Mouse (Mus musculus): ENCODE data around the gene E130116L18Rik.
"Not testable (repeated sequence)": the region's sequence is repeated elsewhere in the genome, so short reads cannot be mapped to it uniquely, and the experiment has no call there.

The E130116L18Rik gene

GRCm38 (mm10) chr5:25222752-25223702, at the start of gene E130116L18Rik:
E130116L18Rik (minus strand) TSS chr5:25223153.
- DNase-seq (ENCODE audit: low spot score), result peak; percentile 90

- DNase-seq (ENCODE audit: low spot score), result no peak
Measured at GRCm38 (mm10) chr5:25268258-25268888, 45.4 kb upstream of the E130116L18Rik start.

- no peak for DNase-seq (ENCODE audit: low spot score)
Measured at GRCm38 (mm10) chr5:25262266-25262665, 39.3 kb upstream of the E130116L18Rik start.

- DNase-seq (ENCODE audit: low spot score), result no peak
Measured at GRCm38 (mm10) chr5:25261452-25261851, 38.5 kb upstream of the E130116L18Rik start.

GRCm38 (mm10) chr5:25256686-25257085, 33.7 kb upstream of the E130116L18Rik start:
- DNase-seq (ENCODE audit: low spot score), result peak; percentile 20

- DNase-seq (ENCODE audit: low spot score), result no peak
Measured at GRCm38 (mm10) chr5:25254491-25254890, 31.5 kb upstream of the E130116L18Rik start.

GRCm38 (mm10) chr5:25252825-25253544, 30.0 kb upstream of the E130116L18Rik start:
- no peak for DNase-seq (ENCODE audit: low spot score)

GRCm38 (mm10) chr5:25252423-25252822, 29.5 kb upstream of the E130116L18Rik start:
- no peak for DNase-seq (ENCODE audit: low spot score)

GRCm38 (mm10) chr5:25247036-25247435, 24.1 kb upstream of the E130116L18Rik start:
- DNase-seq (ENCODE audit: low spot score), result no peak

- no peak for DNase-seq (ENCODE audit: low spot score)
Measured at GRCm38 (mm10) chr5:25246473-25246865, 23.5 kb upstream of the E130116L18Rik start.

- no peak for DNase-seq (ENCODE audit: low spot score)
Measured at GRCm38 (mm10) chr5:25245806-25246472, 23.0 kb upstream of the E130116L18Rik start.

GRCm38 (mm10) chr5:25243101-25243500, 20.1 kb upstream of the E130116L18Rik start:
- no peak for DNase-seq (ENCODE audit: low spot score)

GRCm38 (mm10) chr5:25224377-25224776, 1.4 kb upstream of the E130116L18Rik start:
- DNase-seq (ENCODE audit: low spot score), result not testable (repeated sequence)

GRCm38 (mm10) chr5:25221604-25222003, 1.3 kb downstream of the E130116L18Rik start, which contains the start of gene Galnt11:
Galnt11 (plus strand) TSS chr5:25221904.
- DNase-seq (ENCODE audit: low spot score), result no peak

GRCm38 (mm10) chr5:25215006-25215405, 7.9 kb downstream of the E130116L18Rik start:
- no peak for DNase-seq (ENCODE audit: low spot score)

GRCm38 (mm10) chr5:25213216-25213615, 9.7 kb downstream of the E130116L18Rik start:
- DNase-seq (ENCODE audit: low spot score), result not testable (repeated sequence)

GRCm38 (mm10) chr5:25211872-25212271, 11.1 kb downstream of the E130116L18Rik start:
- peak; percentile 28 for DNase-seq (ENCODE audit: low spot score)

GRCm38 (mm10) chr5:25190521-25190920, 32.4 kb downstream of the E130116L18Rik start:
- no peak for DNase-seq (ENCODE audit: low spot score)

- no peak for DNase-seq (ENCODE audit: low spot score)
Measured at GRCm38 (mm10) chr5:25188802-25189201, 34.2 kb downstream of the E130116L18Rik start.

- DNase-seq (ENCODE audit: low spot score), result no peak
Measured at GRCm38 (mm10) chr5:25187727-25188126, 35.2 kb downstream of the E130116L18Rik start.

GRCm38 (mm10) chr5:25184594-25184993, 38.4 kb downstream of the E130116L18Rik start:
- DNase-seq (ENCODE audit: low spot score), result no peak

GRCm38 (mm10) chr5:25183595-25183994, 39.4 kb downstream of the E130116L18Rik start:
- DNase-seq (ENCODE audit: low spot score), result no peak

Data from layer of hippocampus, adult 11-12 months (tissue).